Mouse (Mus musculus) lung, embryonic 14.5 days (tissue): ENCODE data around the gene Ccdc43. TPM values are rescaled to one million over a fixed set of nuclear protein-coding genes. Genes with fewer than 3 reads are reported as not detected.

Experiments used
- ATAC-seq: fragments of 200-750 bp; cut with Nextera tagmentation; 2 replicates; pipeline ENCODE4 v1.8.0; 2017; ENCODE audit warnings: mild to moderate bottlenecking, moderate TSS enrichment, moderate library complexity; ENCODE audit not compliant: insufficient read depth
- DNase-seq: peaks from one replicate; pipeline ENCODE4 v3.0.0-alpha.2; 2015
- H3K27ac ChIP-seq: fragments of 300-500 bp; sonication (generic); 2 replicates; pipeline ENCODE4 v1.5.1; 2014; ENCODE audit warnings: low read depth, mild to moderate bottlenecking, moderate library complexity
- H3K27me3 ChIP-seq: fragments of 300-500 bp; sonication (generic); 2 replicates; pipeline ENCODE4 v1.6.1; 2014; ENCODE audit warnings: low read length, control low read depth; ENCODE audit not compliant: insufficient read depth
- H3K36me3 ChIP-seq: fragments of 300-500 bp; sonication (generic); 2 replicates; pipeline ENCODE4 v1.6.1; 2014; ENCODE audit warnings: control low read depth; ENCODE audit not compliant: insufficient read depth
- H3K4me1 ChIP-seq: fragments of 300-500 bp; sonication (generic); 2 replicates; pipeline ENCODE4 v1.6.1; 2014; ENCODE audit warnings: antibody characterized with exemption, control low read depth; ENCODE audit not compliant: insufficient read depth
- H3K4me2 ChIP-seq: fragments of 300-500 bp; sonication (generic); 2 replicates; pipeline ENCODE4 v1.6.1; 2014; ENCODE audit warnings: mild to moderate bottlenecking
- H3K4me3 ChIP-seq: fragments of 300-500 bp; sonication (generic); 2 replicates; pipeline ENCODE4 v1.5.1; 2014; ENCODE audit warnings: low read depth, low read length
- H3K9ac ChIP-seq: fragments of 300-500 bp; sonication (generic); 2 replicates; pipeline ENCODE4 v1.6.1; 2014
- H3K9me3 ChIP-seq: fragments of 300-500 bp; sonication (generic); 2 replicates; pipeline ENCODE4 v1.6.1; 2016; ENCODE audit warnings: low read depth, low read length, control low read depth
- CTCF ChIP-seq: IDR thresholded peaks from 2 replicates; pipeline ENCODE4 v1.5.1; 2016; ENCODE audit warnings: antibody characterized with exemption, low read depth
- WGBS: fragments of 180-500 bp; shearing (Covaris S2); extraction: QIAGEN DNeasy Blood & Tissue Kit; methylation state at CpG from one replicate; pipeline ENCODE4 v1.1.7; 2014; 5-methylcytosine and 5-hydroxymethylcytosine counted together
- polyA plus RNA-seq: library from polyadenylated mRNA; unstranded; fragments of >200 nt; fragmentation: Nextera tagmentation; extraction: Ambion mirVana; gene quantifications from 2 replicates; pipeline ENCODE4 v1.2.1, GENCODE M21; 2014

The Ccdc43 gene
- polyA plus RNA-seq, 1 experiment from 2014 or later, result 46.4 TPM

GRCm38 (mm10) chr11:102665637-102666435 lies 31.7 kb downstream of the Ccdc43 start:
- peak overlapping the region; percentile 17 for H3K4me3 ChIP-seq
- peaks cover 22% of the 10 kb centered on the region; the same call in 1 of the 2 replicates for H3K27me3 ChIP-seq
- TF ChIP-seq CTCF, result no peak
- 38% methylated on average over 81 of the region's 84 CpGs for WGBS
- H3K9me3 ChIP-seq, result peaks cover 12% of the 10 kb centered on the region; the same call in 1 of the 2 replicates
- no peak overlapping the region for H3K9ac ChIP-seq
- H3K27ac ChIP-seq, result no peak overlapping the region
- no peak for ATAC-seq
- DNase-seq, result peak; percentile 6
- H3K4me2 ChIP-seq, result 0 out of 2 replicates have a peak overlapping the region, but pooled peaks have one; percentile 7
- no peaks in the 10 kb centered on the region for H3K4me1 ChIP-seq
- no peaks in the 10 kb centered on the region for H3K36me3 ChIP-seq

- Histone ChIP-seq H3K4me2 (0 out of 2 replicates have a peak overlapping the region, but pooled peaks have one; percentile 3), H3K27me3 (peaks cover 22% of the 10 kb centered on the region; the same call in 1 of the 2 replicates), H3K36me3 (no peaks in the 10 kb centered on the region), H3K9ac (no peak overlapping the region), H3K4me1 (no peaks in the 10 kb centered on the region), H3K9me3 (peaks cover 12% of the 10 kb centered on the region; the same call in 1 of the 2 replicates), H3K4me3 (no peak overlapping the region), H3K27ac (no peak overlapping the region)
- no peak for TF ChIP-seq CTCF
- no peak for ATAC-seq
- DNase-seq, result peak; percentile 6
- 47% methylated on average over 33 of the region's 33 CpGs for WGBS
These were observed 32.4 kb downstream of the Ccdc43 start for GRCm38 (mm10) chr11:102665151-102665550.

- ATAC-seq, result no peak
- DNase-seq, result no peak
- WGBS, result 55% methylated on average over 3 of the region's 3 CpGs
These were observed 34.2 kb downstream of the Ccdc43 start, which contains the start of gene Meioc for GRCm38 (mm10) chr11:102663416-102663815. TSS of gene Meioc (plus strand) at chr11:102663716.

GRCm38 (mm10) chr11:102656931-102657330 lies 40.7 kb downstream of the Ccdc43 start:
- no peak overlapping the region for H3K4me3 ChIP-seq
- DNase-seq, result peak; percentile 21
- H3K9me3 ChIP-seq, result no peaks in the 10 kb centered on the region
- no peak overlapping the region for H3K4me2 ChIP-seq
- WGBS, result 42% methylated on average over 6 of the region's 6 CpGs
- no peak overlapping the region for H3K27ac ChIP-seq
- no peaks in the 10 kb centered on the region for H3K4me1 ChIP-seq
- no peak for ATAC-seq
- no peak overlapping the region for H3K9ac ChIP-seq
- no peaks in the 10 kb centered on the region for H3K36me3 ChIP-seq
- H3K27me3 ChIP-seq, result no peaks in the 10 kb centered on the region
- no peak for TF ChIP-seq CTCF

More at GRCm38 (mm10) chr11:102663416-102663815, 34.2 kb downstream of the Ccdc43 start, which contains the start of gene Meioc:
- H3K4me2 ChIP-seq, result no peak within 1 kb of the TSS
- no peaks in the 10 kb centered on the region for H3K36me3 ChIP-seq
- H3K27ac ChIP-seq, result no peak within 1 kb of the TSS
- no peak for TF ChIP-seq CTCF
- peaks cover 22% of the 10 kb centered on the region; the same call in 1 of the 2 replicates for H3K27me3 ChIP-seq
- H3K4me3 ChIP-seq, result no peak within 1 kb of the TSS
- no peak within 1 kb of the TSS for H3K9ac ChIP-seq
- peaks cover 12% of the 10 kb centered on the region; the same call in 1 of the 2 replicates for H3K9me3 ChIP-seq
- no peaks in the 10 kb centered on the region for H3K4me1 ChIP-seq

GRCm38 (mm10) chr11:102656326-102656926 lies 41.2 kb downstream of the Ccdc43 start:
- no peaks in the 10 kb centered on the region for H3K9me3 ChIP-seq
- 8% methylated on average over 4 of the region's 4 CpGs for WGBS
- H3K27me3 ChIP-seq, result no peaks in the 10 kb centered on the region
- peak; percentile 72 for TF ChIP-seq CTCF
- H3K4me2 ChIP-seq, result no peak overlapping the region
- H3K4me3 ChIP-seq, result no peak overlapping the region
- no peaks in the 10 kb centered on the region for H3K4me1 ChIP-seq
- no peak overlapping the region for H3K9ac ChIP-seq
- peak; percentile 82 for DNase-seq
- no peak overlapping the region for H3K27ac ChIP-seq
- ATAC-seq, result no peak; the same call in 1 of the 2 replicates
- H3K36me3 ChIP-seq, result no peaks in the 10 kb centered on the region

GRCm38 (mm10) chr11:102655888-102656287 lies 41.7 kb downstream of the Ccdc43 start:
- no peak overlapping the region for H3K4me3 ChIP-seq
- no peak overlapping the region for H3K4me2 ChIP-seq
- DNase-seq (no peak), ATAC-seq (no peak)
- no peak overlapping the region for H3K9ac ChIP-seq
- no peaks in the 10 kb centered on the region for H3K36me3 ChIP-seq
- no peak overlapping the region for H3K27ac ChIP-seq
- WGBS, result 36% methylated on average over 8 of the region's 8 CpGs
- H3K9me3 ChIP-seq, result no peaks in the 10 kb centered on the region
- no peaks in the 10 kb centered on the region for H3K4me1 ChIP-seq
- no peaks in the 10 kb centered on the region for H3K27me3 ChIP-seq
- TF ChIP-seq CTCF, result no peak

GRCm38 (mm10) chr11:102652844-102653243 lies 44.7 kb downstream of the Ccdc43 start:
- H3K36me3 ChIP-seq, result no peaks in the 10 kb centered on the region
- 70% methylated on average over 3 of the region's 3 CpGs for WGBS
- H3K27me3 ChIP-seq, result no peaks in the 10 kb centered on the region
- peak; percentile 59 for DNase-seq
- H3K27ac ChIP-seq, result no peak overlapping the region
- H3K4me3 ChIP-seq, result no peak overlapping the region
- TF ChIP-seq CTCF, result peak; percentile 44; the same call in 1 of the 2 replicates
- no peaks in the 10 kb centered on the region for H3K4me1 ChIP-seq
- no peak for ATAC-seq
- H3K9ac ChIP-seq, result no peak overlapping the region
- no peaks in the 10 kb centered on the region for H3K9me3 ChIP-seq
- no peak overlapping the region for H3K4me2 ChIP-seq
